Mouse (Mus musculus): Measurements from ENCODE around the gene Vps13c. TPM values are rescaled to one million over a fixed set of nuclear protein-coding genes. Genes with fewer than 3 reads are reported as not detected.

The Vps13c gene
- polyA plus RNA-seq, 1 experiment from 2014 or later = 5.2 TPM

DNA sequence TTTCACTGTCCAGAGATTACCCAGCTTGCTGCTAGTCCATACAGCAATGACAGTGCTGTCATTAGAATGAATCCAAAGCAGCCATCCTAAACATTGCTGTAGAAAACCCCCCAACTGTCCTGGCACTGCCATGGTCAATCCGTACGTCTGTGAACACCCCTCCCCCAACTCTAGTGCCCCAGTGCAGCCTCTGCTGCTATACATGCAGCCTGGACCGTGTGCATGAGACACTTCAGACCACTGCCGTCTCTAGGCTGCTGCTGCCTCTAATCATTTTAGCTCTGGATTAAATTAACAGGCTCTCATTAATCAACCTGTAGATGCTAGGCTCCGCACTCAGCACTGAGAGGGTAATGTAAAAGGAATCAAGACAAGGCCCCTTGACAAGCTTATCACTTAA is 33.2 kb upstream of the Vps13c start:
- Histone ChIP-seq H3K4me2 (ENCODE audit: low read depth, low read length) (no peak overlapping the region), H3K36me3 (ENCODE audit: control insufficient read depth, insufficient read depth, low read length) (no peaks in the 10 kb centered on the region), H3K4me1 (ENCODE audit: control insufficient read depth, insufficient read depth, low read length) (no peaks in the 10 kb centered on the region), H3K9me3 (ENCODE audit: control insufficient read depth, low read length) (no peaks in the 10 kb centered on the region), H3K27ac (replicated peaks; ENCODE audit: low read depth, low read length) (no peak overlapping the region), H3K4me3 (ENCODE audit: low read depth, low read length) (no peak overlapping the region), H3K9ac (ENCODE audit: low read depth, low read length) (no peak overlapping the region), H3K27me3 (replicated peaks; ENCODE audit: control insufficient read depth, insufficient read depth, low read length) (no peaks in the 10 kb centered on the region)
- ATAC-seq (ENCODE audit: low read depth) (no peak), DNase-seq (ENCODE audit: low spot score) (no peak)
- WGBS = 65% methylated on average over 5 of the region's 5 CpGs

- DNase-seq (ENCODE audit: low spot score) = no peak
- WGBS = 55% methylated on average over 6 of the region's 6 CpGs
These were observed 29.7 kb upstream of the Vps13c start for GRCm38 (mm10) chr9:67810527-67810926.

GRCm38 (mm10) chr9:67811116-67811515 is 29.1 kb upstream of the Vps13c start:
- DNase-seq (ENCODE audit: low spot score) (no peak), ATAC-seq (ENCODE audit: low read depth) (no peak)
- no peaks in the 10 kb centered on the region for H3K27me3 ChIP-seq (replicated peaks; ENCODE audit: control insufficient read depth, insufficient read depth, low read length)
- H3K9me3 ChIP-seq (ENCODE audit: control insufficient read depth, low read length) = no peaks in the 10 kb centered on the region
- H3K4me1 ChIP-seq (ENCODE audit: control insufficient read depth, insufficient read depth, low read length) = peaks cover 14% of the 10 kb centered on the region
- no peak overlapping the region for H3K4me3 ChIP-seq (ENCODE audit: low read depth, low read length)
- no peak overlapping the region for H3K27ac ChIP-seq (replicated peaks; ENCODE audit: low read depth, low read length)
- no peaks in the 10 kb centered on the region for H3K36me3 ChIP-seq (ENCODE audit: control insufficient read depth, insufficient read depth, low read length)
- no peak overlapping the region for H3K4me2 ChIP-seq (ENCODE audit: low read depth, low read length)
- 62% methylated on average over 3 of the region's 3 CpGs for WGBS
- H3K9ac ChIP-seq (ENCODE audit: low read depth, low read length) = no peak overlapping the region

More at GRCm38 (mm10) chr9:67810527-67810926, 29.7 kb upstream of the Vps13c start:
- H3K4me2 ChIP-seq (ENCODE audit: low read depth, low read length) = no peak overlapping the region
- no peaks in the 10 kb centered on the region for H3K36me3 ChIP-seq (ENCODE audit: control insufficient read depth, insufficient read depth, low read length)
- H3K9ac ChIP-seq (ENCODE audit: low read depth, low read length) = no peak overlapping the region
- H3K4me1 ChIP-seq (ENCODE audit: control insufficient read depth, insufficient read depth, low read length) = peaks cover 14% of the 10 kb centered on the region
- no peak overlapping the region for H3K4me3 ChIP-seq (ENCODE audit: low read depth, low read length)
- no peak for ATAC-seq (ENCODE audit: low read depth)
- no peaks in the 10 kb centered on the region for H3K27me3 ChIP-seq (replicated peaks; ENCODE audit: control insufficient read depth, insufficient read depth, low read length)
- H3K27ac ChIP-seq (replicated peaks; ENCODE audit: low read depth, low read length) = no peak overlapping the region
- H3K9me3 ChIP-seq (ENCODE audit: control insufficient read depth, low read length) = no peaks in the 10 kb centered on the region

GRCm38 (mm10) chr9:67813171-67813570 is 27.0 kb upstream of the Vps13c start:
- peak; percentile 58 for DNase-seq (ENCODE audit: low spot score)
- Histone ChIP-seq H3K4me1 (ENCODE audit: control insufficient read depth, insufficient read depth, low read length) (peaks cover 17% of the 10 kb centered on the region), H3K36me3 (ENCODE audit: control insufficient read depth, insufficient read depth, low read length) (no peaks in the 10 kb centered on the region), H3K4me2 (ENCODE audit: low read depth, low read length) (no peak overlapping the region), H3K27ac (replicated peaks; ENCODE audit: low read depth, low read length) (peak overlapping the region; percentile 69), H3K27me3 (replicated peaks; ENCODE audit: control insufficient read depth, insufficient read depth, low read length) (no peaks in the 10 kb centered on the region), H3K9me3 (ENCODE audit: control insufficient read depth, low read length) (no peaks in the 10 kb centered on the region), H3K4me3 (ENCODE audit: low read depth, low read length) (no peak overlapping the region), H3K9ac (ENCODE audit: low read depth, low read length) (no peak overlapping the region)
- 44% methylated on average over 4 of the region's 4 CpGs for WGBS
- ATAC-seq (ENCODE audit: low read depth) = no peak

- Histone ChIP-seq H3K4me1 (ENCODE audit: control insufficient read depth, insufficient read depth, low read length) (peaks cover 21% of the 10 kb centered on the region), H3K27me3 (replicated peaks; ENCODE audit: control insufficient read depth, insufficient read depth, low read length) (no peaks in the 10 kb centered on the region), H3K9me3 (ENCODE audit: control insufficient read depth, low read length) (no peaks in the 10 kb centered on the region), H3K27ac (replicated peaks; ENCODE audit: low read depth, low read length) (peak overlapping the region; percentile 69; the same call in 1 of the 2 replicates), H3K4me2 (ENCODE audit: low read depth, low read length) (peak overlapping the region; percentile 21), H3K36me3 (ENCODE audit: control insufficient read depth, insufficient read depth, low read length) (no peaks in the 10 kb centered on the region), H3K9ac (ENCODE audit: low read depth, low read length) (no peak overlapping the region), H3K4me3 (ENCODE audit: low read depth, low read length) (no peak overlapping the region)
- WGBS = 3% methylated on average over 8 of the region's 8 CpGs
- DNase-seq (ENCODE audit: low spot score) (peak; percentile 94), ATAC-seq (ENCODE audit: low read depth) (peak; percentile 94)
These were observed 26.4 kb upstream of the Vps13c start for GRCm38 (mm10) chr9:67813665-67814337.

- H3K9me3 ChIP-seq (ENCODE audit: control insufficient read depth, low read length) = no peaks in the 10 kb centered on the region
- no peaks in the 10 kb centered on the region for H3K27me3 ChIP-seq (replicated peaks; ENCODE audit: control insufficient read depth, insufficient read depth, low read length)
- no peaks in the 10 kb centered on the region for H3K36me3 ChIP-seq (ENCODE audit: control insufficient read depth, insufficient read depth, low read length)
- no peak overlapping the region for H3K4me3 ChIP-seq (ENCODE audit: low read depth, low read length)
- no peak overlapping the region for H3K4me2 ChIP-seq (ENCODE audit: low read depth, low read length)
- no peak overlapping the region for H3K9ac ChIP-seq (ENCODE audit: low read depth, low read length)
- DNase-seq (ENCODE audit: low spot score) (no peak), ATAC-seq (ENCODE audit: low read depth) (no peak)
- H3K27ac ChIP-seq (replicated peaks; ENCODE audit: low read depth, low read length) = no peak overlapping the region
- 63% methylated on average over 2 of the region's 2 CpGs for WGBS
- H3K4me1 ChIP-seq (ENCODE audit: control insufficient read depth, insufficient read depth, low read length) = peaks cover 21% of the 10 kb centered on the region
These were observed 23.8 kb upstream of the Vps13c start for GRCm38 (mm10) chr9:67816172-67816928.

GRCm38 (mm10) chr9:67817898-67818667 is 22.1 kb upstream of the Vps13c start:
- ATAC-seq (ENCODE audit: low read depth) (0 out of 2 replicates have a peak, but pooled peaks have one; percentile 28), DNase-seq (ENCODE audit: low spot score) (peak; percentile 68)
- no peak overlapping the region for H3K27ac ChIP-seq (replicated peaks; ENCODE audit: low read depth, low read length)
- no peaks in the 10 kb centered on the region for H3K9me3 ChIP-seq (ENCODE audit: control insufficient read depth, low read length)
- H3K4me1 ChIP-seq (ENCODE audit: control insufficient read depth, insufficient read depth, low read length) = peaks cover 17% of the 10 kb centered on the region
- H3K4me3 ChIP-seq (ENCODE audit: low read depth, low read length) = no peak overlapping the region
- no peaks in the 10 kb centered on the region for H3K36me3 ChIP-seq (ENCODE audit: control insufficient read depth, insufficient read depth, low read length)
- no peak overlapping the region for H3K9ac ChIP-seq (ENCODE audit: low read depth, low read length)
- no peak overlapping the region for H3K4me2 ChIP-seq (ENCODE audit: low read depth, low read length)
- no peaks in the 10 kb centered on the region for H3K27me3 ChIP-seq (replicated peaks; ENCODE audit: control insufficient read depth, insufficient read depth, low read length)
- WGBS = 16% methylated on average over 10 of the region's 10 CpGs

- WGBS = 74% methylated on average over 4 of the region's 4 CpGs
- no peak for ATAC-seq (ENCODE audit: low read depth)
These were observed 21.6 kb upstream of the Vps13c start for GRCm38 (mm10) chr9:67818668-67818950.

More at GRCm38 (mm10) chr9:67818668-67818950, 21.6 kb upstream of the Vps13c start:
- H3K4me1 ChIP-seq (ENCODE audit: control insufficient read depth, insufficient read depth, low read length) = peaks cover 15% of the 10 kb centered on the region
- no peak overlapping the region for H3K4me2 ChIP-seq (ENCODE audit: low read depth, low read length)
- H3K27me3 ChIP-seq (replicated peaks; ENCODE audit: control insufficient read depth, insufficient read depth, low read length) = no peaks in the 10 kb centered on the region
- H3K27ac ChIP-seq (replicated peaks; ENCODE audit: low read depth, low read length) = no peak overlapping the region
- DNase-seq (ENCODE audit: low spot score) = no peak
- H3K4me3 ChIP-seq (ENCODE audit: low read depth, low read length) = no peak overlapping the region
- no peaks in the 10 kb centered on the region for H3K9me3 ChIP-seq (ENCODE audit: control insufficient read depth, low read length)
- H3K36me3 ChIP-seq (ENCODE audit: control insufficient read depth, insufficient read depth, low read length) = no peaks in the 10 kb centered on the region
- no peak overlapping the region for H3K9ac ChIP-seq (ENCODE audit: low read depth, low read length)
